Mouse (Mus musculus) cortical plate, adult 2 months (tissue): ENCODE results near the gene Stard3. TPM values are rescaled to one million over a fixed set of nuclear protein-coding genes. Genes with fewer than 3 reads are reported as not detected.

Source experiments
- H3K27ac ChIP-seq: fragments of 200-500 bp; 2 replicates; pipeline ENCODE4 v1.5.1; 2012; ENCODE audit warnings: low read length, control low read depth, inconsistent platforms; ENCODE audit not compliant: insufficient read depth
- H3K4me1 ChIP-seq: fragments of 200-500 bp; 2 replicates; pipeline ENCODE4 v1.6.1; 2011; ENCODE audit warnings: low read length; ENCODE audit not compliant: control insufficient read depth, insufficient read depth
- H3K4me3 ChIP-seq: fragments of 200-500 bp; 2 replicates; pipeline ENCODE4 v1.5.1; 2011; ENCODE audit warnings: mild to moderate bottlenecking, low read length, control low read depth; ENCODE audit not compliant: insufficient read depth
- CTCF ChIP-seq: fragments of 200-500 bp; IDR thresholded peaks from 2 replicates; pipeline ENCODE4 v1.5.1; 2011; ENCODE audit warnings: mild to moderate bottlenecking, control low read depth, low read length; ENCODE audit not compliant: insufficient read depth; ENCODE audit errors: extremely low read depth
- POLR2A ChIP-seq: fragments of 200-500 bp; IDR thresholded peaks from 2 replicates; pipeline ENCODE4 v1.6.1; 2011; ENCODE audit warnings: mild to moderate bottlenecking, low read length, control low read depth; ENCODE audit not compliant: insufficient read depth; ENCODE audit errors: extremely low read depth
- polyA plus RNA-seq: library from polyadenylated mRNA; depleted of rRNA; stranded (reverse); fragments of >200 nt; gene quantifications from 2 replicates; pipeline ENCODE4 v1.2.3, GENCODE M21; 2012

The Stard3 gene
- polyA plus RNA-seq, 1 experiment: 70.8 TPM

DNA sequence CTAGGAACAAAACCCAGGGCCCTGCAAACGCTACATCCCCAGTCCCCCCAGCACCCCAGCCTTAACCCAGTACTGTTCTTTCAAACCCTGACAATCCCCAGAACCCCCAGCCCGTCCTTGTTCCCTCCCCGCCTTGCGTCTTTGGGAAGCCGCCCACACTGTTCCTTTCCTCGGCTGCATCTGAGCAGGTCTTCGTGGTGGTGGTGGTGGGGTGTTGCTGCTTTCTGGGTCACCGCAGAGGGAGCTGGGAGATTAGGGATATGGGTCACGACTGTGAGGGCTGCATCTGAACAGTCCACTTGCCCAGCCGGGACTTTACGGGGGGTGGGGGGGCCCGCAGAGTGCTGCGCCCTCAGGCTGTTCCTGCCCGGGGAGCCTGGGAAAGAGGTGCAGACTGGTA is 3.7 kb upstream of the Stard3 start:
- H3K27ac ChIP-seq: peak overlapping the region; percentile 72; the same call in 1 of the 2 replicates

DNA sequence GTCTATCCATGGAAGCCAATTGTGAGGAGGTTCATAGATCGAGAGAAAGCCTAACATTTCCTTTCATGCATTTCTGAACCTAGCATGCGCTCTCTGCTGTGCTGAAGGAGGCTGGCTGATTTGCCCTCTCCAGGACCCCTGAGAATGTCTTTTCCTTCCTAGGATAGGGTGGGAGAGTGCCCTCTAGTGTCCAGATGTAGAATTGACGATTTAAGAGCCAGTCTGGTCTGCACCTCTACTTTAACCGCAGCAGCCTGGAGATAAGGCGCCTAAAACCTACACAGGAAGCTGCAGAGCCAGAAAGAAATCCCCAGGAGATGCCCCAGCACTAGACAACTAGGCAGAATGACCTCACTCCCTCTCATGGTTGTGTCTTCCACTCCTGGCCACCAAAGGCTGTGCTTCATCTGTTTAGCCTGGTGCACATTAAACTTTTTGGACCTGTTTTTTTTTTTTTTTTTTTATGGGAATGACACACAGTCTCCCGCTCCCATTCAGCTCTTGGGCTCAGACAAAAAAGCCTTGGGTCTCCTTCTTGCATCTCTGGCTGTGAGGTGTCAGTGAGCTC is 2.4 kb upstream of the Stard3 start:
- TF ChIP-seq POLR2A (no peak), CTCF (peak; percentile 71)
- Histone ChIP-seq H3K4me1 (peaks cover 5% of the 10 kb centered on the region; the same call in 1 of the 2 replicates), H3K4me3 (no peak overlapping the region), H3K27ac (no peak overlapping the region)

More for the DNA sequence above, 3.7 kb upstream of the Stard3 start:
- H3K4me1 ChIP-seq: peaks cover 4% of the 10 kb centered on the region
- no peak for TF ChIP-seq POLR2A
- no peak for TF ChIP-seq CTCF
- no peak overlapping the region for H3K4me3 ChIP-seq

DNA sequence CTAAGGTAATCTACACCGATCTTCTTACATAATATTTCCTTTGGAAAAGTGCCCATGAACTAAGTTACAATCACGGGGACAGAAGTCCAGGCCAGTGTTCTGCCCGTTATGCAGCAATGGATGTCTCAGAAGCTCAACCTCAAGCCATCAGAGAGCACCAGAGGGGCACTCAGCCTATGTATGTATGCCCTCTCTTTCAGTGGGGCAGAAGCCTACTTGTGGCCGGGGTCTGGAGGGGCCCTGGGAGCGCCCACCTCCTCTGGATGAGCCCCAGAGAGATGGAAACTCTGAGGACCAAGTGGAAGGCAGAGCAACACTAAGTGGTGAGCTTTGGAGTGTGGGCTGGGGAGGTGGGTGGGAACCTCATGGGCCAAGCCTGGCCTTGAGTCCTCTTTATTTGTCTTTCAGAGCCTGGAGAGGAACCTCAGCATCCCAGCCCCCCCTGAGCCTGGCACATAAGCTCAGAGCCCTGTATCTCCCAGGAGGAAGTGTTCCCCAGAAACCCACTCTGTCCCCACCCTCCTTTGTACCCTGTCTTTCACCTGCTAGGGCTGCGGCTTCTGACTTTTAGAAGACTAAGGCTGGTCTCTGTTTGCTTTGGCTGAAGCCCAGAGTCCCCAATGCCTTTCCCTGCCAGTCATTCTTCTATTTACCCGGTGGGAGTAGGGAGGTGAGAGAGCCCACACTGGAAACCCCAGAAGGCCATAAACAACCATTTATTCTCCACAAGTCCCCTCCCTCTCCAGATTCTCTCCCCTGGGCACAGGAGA is 1.4 kb upstream of the Stard3 start:
- Histone ChIP-seq H3K4me1 (peaks cover 5% of the 10 kb centered on the region; the same call in 1 of the 2 replicates), H3K4me3 (no peak overlapping the region), H3K27ac (no peak overlapping the region)
- TF ChIP-seq POLR2A: no peak
- no peak for TF ChIP-seq CTCF

DNA sequence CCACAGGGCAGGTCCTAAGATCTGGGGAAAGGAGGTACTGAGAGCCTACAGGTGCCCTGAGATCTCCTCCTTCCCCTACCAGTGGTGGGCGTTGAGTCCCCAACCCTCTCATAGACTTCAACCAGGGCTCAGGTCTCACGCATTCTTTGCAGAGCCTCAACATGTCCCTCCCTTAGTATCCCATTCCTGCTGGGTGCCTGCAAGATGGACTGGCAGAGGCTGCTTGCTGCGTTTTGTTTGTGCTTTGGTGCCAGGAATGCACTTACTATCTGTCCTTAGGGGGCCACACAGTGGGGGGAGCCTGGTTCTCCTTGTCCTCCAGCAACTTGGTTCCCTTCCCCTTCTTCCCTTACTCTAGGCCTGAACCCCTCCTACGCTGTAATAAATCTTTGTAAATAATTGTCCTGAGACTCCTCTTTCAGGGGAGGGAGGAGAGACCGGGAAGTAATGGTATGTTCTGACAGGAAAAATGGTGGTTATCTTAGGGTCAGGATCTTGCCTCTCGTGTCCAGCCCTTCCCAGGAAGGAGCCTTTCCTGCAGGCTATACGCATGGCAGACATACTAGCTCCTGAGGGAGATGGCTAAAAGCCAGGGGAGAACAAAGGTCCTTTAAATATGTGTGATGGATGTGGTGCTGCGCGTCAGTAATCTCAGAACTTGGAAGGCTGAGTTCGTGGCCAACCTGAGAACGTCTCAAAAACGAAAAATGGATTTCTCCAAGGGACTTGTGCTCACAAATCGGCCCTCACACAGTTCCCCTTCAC is 590 bp upstream of the Stard3 start:
- H3K4me1 ChIP-seq: peaks cover 5% of the 10 kb centered on the region; the same call in 1 of the 2 replicates
- peak overlapping the region; percentile 78 for H3K4me3 ChIP-seq
- H3K27ac ChIP-seq: peak overlapping the region; percentile 1; the same call in 1 of the 2 replicates
- TF ChIP-seq POLR2A: no peak
- TF ChIP-seq CTCF: no peak

DNA sequence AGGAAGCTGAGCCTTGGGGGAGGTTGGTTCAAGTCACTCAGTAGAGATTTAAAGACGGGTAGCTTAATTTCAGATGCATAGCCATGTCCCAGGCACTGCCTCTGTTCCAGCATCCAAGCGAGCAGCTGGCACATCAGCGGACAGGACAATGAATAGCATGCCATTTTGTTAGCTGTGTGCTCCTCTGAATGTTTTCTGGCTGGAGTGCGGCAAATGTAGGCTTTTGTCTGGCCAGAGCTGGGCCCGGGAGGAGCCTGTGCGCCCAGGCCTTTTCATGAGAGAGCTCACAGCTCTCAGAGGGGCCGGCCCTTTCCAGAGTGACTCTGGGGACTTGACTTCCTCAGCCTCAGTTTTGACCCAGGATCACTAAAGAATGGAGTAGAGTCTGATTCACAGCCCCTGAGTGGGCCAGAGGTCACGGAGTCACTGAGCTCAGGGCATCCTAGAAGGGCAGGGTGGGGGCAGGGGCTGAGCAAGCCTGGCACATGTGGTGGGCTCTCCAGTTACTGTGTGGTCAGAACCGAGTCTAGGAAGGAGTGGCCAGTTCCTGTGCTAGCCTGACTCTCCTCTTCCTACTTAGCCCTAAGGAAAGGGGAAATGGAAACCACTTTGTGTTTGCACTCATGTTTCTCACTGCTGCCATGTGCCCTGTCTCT is 2.8 kb downstream of the Stard3 start:
- Histone ChIP-seq H3K27ac (peak overlapping the region; percentile 81), H3K4me3 (no peak overlapping the region), H3K4me1 (peaks cover 5% of the 10 kb centered on the region; the same call in 1 of the 2 replicates)
- TF ChIP-seq POLR2A: no peak

DNA sequence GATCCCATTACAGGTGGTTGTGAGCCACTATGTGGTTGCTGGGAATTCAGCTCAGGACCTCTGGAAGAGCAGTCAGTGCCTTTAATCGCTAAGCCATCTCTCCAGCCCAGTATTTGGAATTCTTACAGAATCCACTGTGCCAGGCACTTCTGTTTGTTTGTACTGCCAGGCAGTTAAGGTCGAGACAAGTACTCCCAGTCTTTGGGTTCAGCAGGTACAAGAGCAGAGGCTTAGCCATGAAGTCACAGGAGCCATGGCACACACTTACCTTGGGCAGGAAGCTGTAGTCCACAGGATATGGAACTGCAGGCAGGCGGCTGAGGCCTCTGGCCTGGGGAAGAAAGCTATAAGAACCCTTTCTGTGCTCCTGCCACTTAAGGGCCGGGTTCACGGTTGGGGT is 5.6 kb downstream of the Stard3 start:
- peaks cover 11% of the 10 kb centered on the region for H3K4me1 ChIP-seq
- no peak overlapping the region for H3K27ac ChIP-seq
- no peak overlapping the region for H3K4me3 ChIP-seq
- TF ChIP-seq POLR2A (no peak), CTCF (no peak)

DNA sequence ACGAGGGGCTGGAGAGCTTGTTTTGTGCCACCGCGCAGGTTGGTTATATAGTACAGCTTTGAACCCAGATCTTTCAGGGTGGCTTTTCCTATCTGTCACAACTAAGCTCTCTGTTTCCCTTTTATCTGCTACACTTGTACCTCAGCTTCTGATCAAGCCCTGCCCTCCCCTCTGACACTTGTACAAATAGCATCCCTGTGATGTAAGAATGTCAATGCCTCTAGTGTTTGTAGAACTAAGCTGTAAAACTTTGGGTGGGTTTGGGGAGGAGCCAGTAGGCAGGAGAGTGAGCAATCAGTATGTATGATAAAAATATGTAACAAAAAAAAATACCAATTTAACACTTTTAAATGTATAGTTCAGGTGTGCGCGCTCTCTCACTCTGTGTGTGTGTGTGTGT is 6.2 kb downstream of the Stard3 start:
- TF ChIP-seq CTCF: no peak
- TF ChIP-seq POLR2A: no peak
- Histone ChIP-seq H3K4me3 (no peak overlapping the region), H3K4me1 (peaks cover 9% of the 10 kb centered on the region)

DNA sequence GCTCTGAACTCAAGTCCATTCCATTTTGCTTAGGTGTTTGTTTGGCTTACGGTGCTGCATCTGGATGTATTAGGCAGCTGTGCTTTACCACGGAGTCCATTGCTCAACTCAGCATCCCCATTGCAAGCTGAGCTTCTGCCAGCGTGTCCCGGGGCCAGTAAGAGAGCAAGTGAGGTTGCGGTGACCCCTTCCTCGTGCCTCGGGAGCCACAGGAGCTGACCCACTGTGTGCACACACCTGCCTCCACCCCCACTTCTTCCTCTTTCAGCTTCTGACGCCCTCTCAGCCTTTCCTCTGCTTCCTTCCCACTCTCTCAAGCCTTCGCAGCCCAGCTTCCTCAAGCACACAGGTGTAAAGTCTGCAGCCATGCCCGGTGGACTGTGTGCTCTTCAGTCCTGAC is 8.1 kb downstream of the Stard3 start:
- H3K4me1 ChIP-seq: peaks cover 6% of the 10 kb centered on the region
- no peak overlapping the region for H3K27ac ChIP-seq
- no peak overlapping the region for H3K4me3 ChIP-seq
- TF ChIP-seq CTCF: no peak
- TF ChIP-seq POLR2A: no peak

More for the DNA sequence above, 6.2 kb downstream of the Stard3 start:
- H3K27ac ChIP-seq: no peak overlapping the region

DNA sequence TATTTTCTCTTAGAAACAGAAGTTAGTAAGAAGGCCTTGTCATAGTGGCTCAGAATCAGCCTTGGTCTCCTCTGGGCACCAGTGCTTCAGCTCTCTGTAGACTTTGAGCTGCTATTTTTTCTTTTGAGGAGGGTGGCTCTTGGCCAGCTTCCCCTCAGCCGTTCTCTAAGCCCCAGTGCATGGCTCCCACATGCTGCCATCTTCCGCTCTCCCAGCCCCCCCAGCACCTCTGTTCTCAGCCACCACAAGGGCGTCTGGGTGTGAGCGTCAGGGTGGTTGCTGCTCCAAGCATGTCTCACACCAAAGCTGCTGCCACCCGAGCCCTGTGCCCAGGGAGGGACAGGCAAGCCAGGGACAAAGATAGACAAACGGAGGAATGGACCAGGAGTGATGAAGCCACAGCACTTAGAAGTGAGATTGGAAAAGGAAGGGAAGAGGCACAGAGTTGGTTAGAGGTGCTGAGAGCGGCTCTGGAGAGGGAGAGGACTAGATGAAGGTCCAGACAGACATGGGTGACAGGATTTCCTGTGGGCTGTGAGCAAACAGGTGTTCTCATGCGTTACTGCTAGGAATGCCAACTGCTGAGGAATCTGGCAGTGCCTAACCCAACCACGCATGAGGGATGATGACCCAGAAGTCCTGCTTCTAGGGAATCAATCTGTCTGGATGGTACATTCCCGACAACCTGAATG is 9.1 kb downstream of the Stard3 start:
- H3K27ac ChIP-seq: peak overlapping the region; percentile 45

More for the DNA sequence above, 9.1 kb downstream of the Stard3 start:
- Histone ChIP-seq H3K4me1 (peaks cover 6% of the 10 kb centered on the region), H3K4me3 (no peak overlapping the region)
- no peak for TF ChIP-seq POLR2A
- TF ChIP-seq CTCF: no peak
